Mouse (Mus musculus) urinary bladder, postnatal 14 days (tissue): ENCODE data around the gene Sh3bgrl2.
"Not testable (repeated sequence)": the region's sequence is repeated elsewhere in the genome, so short reads cannot be mapped to it uniquely, and the experiment has no call there.

ENCODE experiments used
- DNase-seq: peaks from one replicate; pipeline ENCODE4 v3.0.0; 2021; ENCODE audit warnings: low spot score

Gene Sh3bgrl2

GRCm38 (mm10) chr9:83547830-83548689 is at the start of gene Sh3bgrl2:
Gene Sh3bgrl2, plus strand, starts transcription at chr9:83548327.
- DNase-seq, result peak; percentile 87

- DNase-seq, result not testable (repeated sequence)
Observed at GRCm38 (mm10) chr9:83519081-83519480, 29.0 kb upstream of the Sh3bgrl2 start.

DNA sequence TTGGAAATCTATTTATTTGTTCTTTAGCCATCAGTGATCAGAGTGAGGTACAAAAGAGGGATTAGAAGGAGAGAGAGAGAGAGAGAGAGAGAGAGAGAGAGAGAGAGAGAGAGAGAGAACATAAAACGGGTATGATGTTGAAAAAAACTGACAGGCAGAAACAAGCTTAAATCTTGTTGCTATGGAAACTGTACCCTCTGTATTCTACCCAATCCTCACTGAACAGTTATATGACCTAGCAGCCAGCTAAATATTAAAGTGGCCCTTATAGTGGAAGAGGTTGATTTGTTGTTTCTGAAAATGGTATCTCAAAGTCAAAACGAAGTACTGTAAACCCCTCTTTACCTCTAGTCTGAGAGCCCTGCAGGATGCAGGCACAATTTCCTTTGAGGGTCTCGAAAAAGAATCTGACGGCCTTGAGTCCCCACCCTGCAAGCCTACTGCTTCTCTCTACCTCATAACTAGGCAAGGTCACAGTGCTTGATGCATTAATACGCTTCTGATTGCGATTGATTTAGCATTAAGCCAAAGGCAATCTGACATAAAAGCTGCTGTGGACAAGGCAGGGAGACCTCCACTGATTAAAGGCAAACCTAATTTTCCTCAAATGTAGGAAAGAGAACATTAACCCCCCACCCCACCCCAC is 28.5 kb upstream of the Sh3bgrl2 start:
- no peak for DNase-seq

GRCm38 (mm10) chr9:83527341-83528060 is 20.6 kb upstream of the Sh3bgrl2 start:
- DNase-seq, result no peak

- no peak for DNase-seq
Observed at GRCm38 (mm10) chr9:83533044-83533769, 14.9 kb upstream of the Sh3bgrl2 start.

DNA sequence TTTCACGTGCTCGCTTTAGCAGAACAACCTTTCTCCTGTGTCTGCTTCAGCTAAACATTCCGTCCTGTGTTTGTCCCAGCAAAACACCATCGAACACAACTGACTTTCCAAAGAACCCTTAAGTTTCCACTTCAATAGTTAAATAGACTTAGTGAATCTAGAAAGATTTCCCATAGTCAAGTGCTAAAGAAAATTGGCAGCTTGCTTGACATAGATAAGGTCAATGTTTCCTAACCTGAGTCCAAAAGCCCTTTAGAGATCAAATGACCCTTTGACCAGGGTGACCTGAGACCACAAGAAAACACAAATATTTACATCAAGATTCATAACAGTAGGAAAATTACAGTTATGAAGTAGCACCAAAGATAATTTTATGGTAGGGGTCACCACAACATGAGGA is 11.2 kb upstream of the Sh3bgrl2 start:
- DNase-seq, result no peak

DNA sequence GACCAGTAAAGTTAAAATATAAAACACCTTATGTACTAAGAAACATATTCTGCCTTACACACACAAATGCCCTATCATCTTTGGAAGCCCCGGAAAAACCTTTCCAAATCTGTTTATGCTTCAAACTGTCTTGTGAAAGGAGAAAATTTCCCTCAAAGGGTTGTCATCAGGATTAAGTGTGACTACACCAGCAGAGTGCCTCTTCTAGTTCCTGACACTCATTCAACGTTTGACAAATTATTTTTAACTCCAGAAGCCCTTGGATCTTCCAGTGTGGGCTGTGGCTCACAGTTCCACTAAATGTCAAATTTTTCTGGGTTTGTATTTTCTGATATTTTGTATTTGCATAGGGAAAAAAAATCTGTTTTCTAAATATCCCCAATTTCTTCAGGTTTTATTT is 10.6 kb upstream of the Sh3bgrl2 start:
- DNase-seq, result no peak

DNA sequence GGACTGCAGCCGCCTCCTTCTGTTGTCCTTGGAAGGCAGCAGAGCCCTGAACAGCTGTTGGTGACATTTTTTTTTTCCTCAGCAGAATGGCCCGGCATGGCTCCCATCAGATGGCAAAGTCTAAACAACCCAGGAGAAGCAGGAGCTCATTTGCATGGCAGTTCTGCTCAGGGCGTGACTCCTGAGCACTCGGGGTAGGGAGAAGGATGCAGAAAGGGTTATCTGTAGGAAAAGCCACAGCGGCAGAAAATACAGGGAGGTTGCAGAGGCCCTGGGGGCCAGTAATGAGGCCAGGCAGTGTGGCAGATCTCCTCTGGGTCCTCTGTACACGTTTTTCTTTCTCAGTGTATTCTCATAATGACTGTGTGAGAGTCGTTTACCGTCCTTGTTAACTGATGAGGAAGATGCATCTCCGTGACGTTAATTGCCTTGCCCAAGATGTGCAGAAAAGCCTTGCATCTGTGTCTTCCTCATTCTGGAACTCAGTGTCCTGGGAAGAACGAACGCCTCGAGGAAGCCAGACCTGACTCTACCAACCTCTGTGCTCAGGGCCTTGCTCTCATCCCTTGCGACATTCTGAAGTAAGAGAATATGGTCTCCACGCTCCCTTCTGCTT is 10.1 kb upstream of the Sh3bgrl2 start:
- DNase-seq, result no peak

GRCm38 (mm10) chr9:83539809-83540491 is 8.2 kb upstream of the Sh3bgrl2 start:
- DNase-seq, result no peak

DNA sequence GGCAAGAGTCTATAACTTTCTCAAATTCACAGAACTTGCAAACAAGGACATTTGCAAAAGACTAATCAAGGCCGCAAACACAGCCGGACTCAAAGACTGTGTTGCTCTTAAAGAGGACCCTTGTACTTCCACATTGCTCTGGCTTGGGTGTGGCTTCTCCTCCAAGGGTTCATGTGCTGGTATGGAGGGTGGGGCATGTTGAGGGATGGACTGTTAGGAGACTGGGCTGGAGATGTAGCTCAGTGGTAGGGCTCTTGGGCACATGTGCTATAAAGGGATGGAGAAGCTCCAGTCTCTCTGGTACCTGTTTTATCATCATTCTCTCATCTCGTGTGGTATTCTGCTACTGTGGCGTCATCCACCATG is 7.7 kb upstream of the Sh3bgrl2 start:
- no peak for DNase-seq

GRCm38 (mm10) chr9:83540975-83541374 is 7.2 kb upstream of the Sh3bgrl2 start:
- no peak for DNase-seq

GRCm38 (mm10) chr9:83545240-83545639 is 2.9 kb upstream of the Sh3bgrl2 start:
- no peak for DNase-seq

GRCm38 (mm10) chr9:83546316-83546715 is 1.8 kb upstream of the Sh3bgrl2 start:
- no peak for DNase-seq

GRCm38 (mm10) chr9:83547229-83547628 is 898 bp upstream of the Sh3bgrl2 start:
- DNase-seq, result no peak

DNA sequence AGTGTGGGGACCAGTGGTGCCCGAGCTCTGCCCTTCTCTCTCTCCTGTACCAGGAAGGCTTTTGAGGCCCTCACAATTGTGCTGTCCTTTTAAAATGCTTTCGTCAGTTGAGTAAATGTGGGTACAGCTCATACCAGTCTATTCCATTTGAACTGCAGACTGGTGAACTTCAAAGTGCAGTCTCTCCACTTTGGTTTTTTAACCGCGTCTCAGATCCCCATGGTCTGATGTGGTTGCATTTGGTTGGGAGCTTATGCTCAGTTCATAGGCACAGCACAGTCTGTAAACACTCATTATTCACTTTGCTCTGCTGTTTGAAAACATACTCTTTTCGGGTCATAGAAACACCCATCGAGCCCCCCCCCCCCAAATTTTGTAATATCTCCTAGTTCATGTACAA is 1.7 kb downstream of the Sh3bgrl2 start:
- DNase-seq, result no peak

- no peak for DNase-seq
Observed at GRCm38 (mm10) chr9:83551116-83551515, 3.0 kb downstream of the Sh3bgrl2 start.

- DNase-seq, result no peak
Observed at GRCm38 (mm10) chr9:83551632-83552031, 3.5 kb downstream of the Sh3bgrl2 start.

- DNase-seq, result no peak
Observed at GRCm38 (mm10) chr9:83555580-83555979, 7.5 kb downstream of the Sh3bgrl2 start.

DNA sequence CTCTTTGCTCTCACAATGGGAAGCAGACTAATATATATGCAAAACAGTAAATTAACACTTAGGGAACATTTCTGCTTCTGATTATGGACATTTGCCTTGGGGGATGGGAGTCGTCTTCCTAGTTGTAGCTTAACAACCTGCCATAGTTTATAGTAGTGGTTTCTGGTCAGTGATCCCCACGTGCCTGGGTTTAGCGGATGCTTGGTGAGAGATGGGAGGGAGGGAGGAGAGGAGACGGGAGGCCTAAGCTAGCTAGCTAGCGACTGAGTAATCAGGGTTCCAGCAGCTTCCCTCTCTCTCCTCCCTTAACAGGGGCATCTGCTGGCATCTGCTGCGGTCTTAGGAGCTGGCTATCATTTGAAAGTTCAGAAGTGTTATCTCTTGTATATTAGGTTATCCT is 8.1 kb downstream of the Sh3bgrl2 start:
- no peak for DNase-seq

GRCm38 (mm10) chr9:83556780-83557771 is 8.9 kb downstream of the Sh3bgrl2 start:
- no peak for DNase-seq
